Mouse (Mus musculus): ENCODE measurements around the gene Lpcat4. TPM values are rescaled to one million over a fixed set of nuclear protein-coding genes. Genes with fewer than 3 reads are reported as not detected.
"Not testable (repeated sequence)": the region's sequence is repeated elsewhere in the genome, so short reads cannot be mapped to it uniquely, and the experiment has no call there.

Gene Lpcat4
- polyA plus RNA-seq, 1 experiment: 1.3 TPM

- no peak overlapping the region for H3K27ac ChIP-seq (replicated peaks; ENCODE audit: low read depth, low read length)
These were observed 33.6 kb downstream of the Lpcat4 start for GRCm38 (mm10) chr2:112272909-112273308.

GRCm38 (mm10) chr2:112273474-112273873, 34.2 kb downstream of the Lpcat4 start:
- Histone ChIP-seq H3K27ac (replicated peaks; ENCODE audit: low read depth, low read length) (no peak overlapping the region), H3K4me1 (ENCODE audit: control insufficient read depth, insufficient read depth, insufficient read length, low read length) (peaks cover 9% of the 10 kb centered on the region), H3K4me3 (ENCODE audit: insufficient read depth, low read depth, low read length) (no peak overlapping the region)

More at GRCm38 (mm10) chr2:112272909-112273308, 33.6 kb downstream of the Lpcat4 start:
- H3K4me1 ChIP-seq (ENCODE audit: control insufficient read depth, insufficient read depth, insufficient read length, low read length): peaks cover 9% of the 10 kb centered on the region
- no peak overlapping the region for H3K4me3 ChIP-seq (ENCODE audit: insufficient read depth, low read depth, low read length)

GRCm38 (mm10) chr2:112276870-112277269, 37.6 kb downstream of the Lpcat4 start:
- Histone ChIP-seq H3K4me1 (ENCODE audit: control insufficient read depth, insufficient read depth, insufficient read length, low read length) (peaks cover 2% of the 10 kb centered on the region; the same call in 1 of the 2 replicates), H3K4me3 (ENCODE audit: insufficient read depth, low read depth, low read length) (no peak overlapping the region), H3K27ac (replicated peaks; ENCODE audit: low read depth, low read length) (no peak overlapping the region)

- Histone ChIP-seq H3K4me1 (ENCODE audit: control insufficient read depth, insufficient read depth, insufficient read length, low read length) (peaks cover 3% of the 10 kb centered on the region), H3K4me3 (ENCODE audit: insufficient read depth, low read depth, low read length) (no peak overlapping the region), H3K27ac (replicated peaks; ENCODE audit: low read depth, low read length) (no peak overlapping the region)
These were observed 43.6 kb downstream of the Lpcat4 start for GRCm38 (mm10) chr2:112282846-112283245.

- H3K4me3 ChIP-seq (ENCODE audit: insufficient read depth, low read depth, low read length): peak overlapping the region; percentile 66
- 0 out of 2 replicates have a peak overlapping the region, but pooled peaks have one; percentile 18 for H3K27ac ChIP-seq (replicated peaks; ENCODE audit: low read depth, low read length)
- peaks cover 3% of the 10 kb centered on the region for H3K4me1 ChIP-seq (ENCODE audit: control insufficient read depth, insufficient read depth, insufficient read length, low read length)
These were observed 45.2 kb downstream of the Lpcat4 start for GRCm38 (mm10) chr2:112284363-112285030.

GRCm38 (mm10) chr2:112285031-112285390, 45.7 kb downstream of the Lpcat4 start:
- H3K27ac ChIP-seq (replicated peaks; ENCODE audit: low read depth, low read length): no peak overlapping the region
- H3K4me1 ChIP-seq (ENCODE audit: control insufficient read depth, insufficient read depth, insufficient read length, low read length): peaks cover 3% of the 10 kb centered on the region
- H3K4me3 ChIP-seq (ENCODE audit: insufficient read depth, low read depth, low read length): peak overlapping the region; percentile 66; the same call in 1 of the 2 replicates

GRCm38 (mm10) chr2:112286062-112286461, 46.8 kb downstream of the Lpcat4 start:
- not testable (repeated sequence) for H3K4me3 ChIP-seq (ENCODE audit: insufficient read depth, low read depth, low read length)

GRCm38 (mm10) chr2:112287059-112287458, 47.8 kb downstream of the Lpcat4 start:
- Histone ChIP-seq H3K4me1 (ENCODE audit: control insufficient read depth, insufficient read depth, insufficient read length, low read length) (peaks cover 3% of the 10 kb centered on the region), H3K4me3 (ENCODE audit: insufficient read depth, low read depth, low read length) (no peak overlapping the region), H3K27ac (replicated peaks; ENCODE audit: low read depth, low read length) (no peak overlapping the region)

More at GRCm38 (mm10) chr2:112286062-112286461, 46.8 kb downstream of the Lpcat4 start:
- H3K4me1 ChIP-seq (ENCODE audit: control insufficient read depth, insufficient read depth, insufficient read length, low read length); H3K27ac ChIP-seq (replicated peaks; ENCODE audit: low read depth, low read length): not testable (repeated sequence)

GRCm38 (mm10) chr2:112289507-112289906, 50.2 kb downstream of the Lpcat4 start:
- Histone ChIP-seq H3K27ac (replicated peaks; ENCODE audit: low read depth, low read length) (no peak overlapping the region), H3K4me1 (ENCODE audit: control insufficient read depth, insufficient read depth, insufficient read length, low read length) (no peaks in the 10 kb centered on the region; the same call in 1 of the 2 replicates), H3K4me3 (ENCODE audit: insufficient read depth, low read depth, low read length) (no peak overlapping the region)

GRCm38 (mm10) chr2:112292823-112293222, 53.6 kb downstream of the Lpcat4 start:
- Histone ChIP-seq H3K27ac (replicated peaks; ENCODE audit: low read depth, low read length) (no peak overlapping the region), H3K4me3 (ENCODE audit: insufficient read depth, low read depth, low read length) (no peak overlapping the region), H3K4me1 (ENCODE audit: control insufficient read depth, insufficient read depth, insufficient read length, low read length) (peaks cover 2% of the 10 kb centered on the region)

GRCm38 (mm10) chr2:112296211-112296610, 56.9 kb downstream of the Lpcat4 start:
- Histone ChIP-seq H3K27ac (replicated peaks; ENCODE audit: low read depth, low read length) (no peak overlapping the region), H3K4me1 (ENCODE audit: control insufficient read depth, insufficient read depth, insufficient read length, low read length) (peaks cover 2% of the 10 kb centered on the region; the same call in 1 of the 2 replicates)

More at GRCm38 (mm10) chr2:112296211-112296610, 56.9 kb downstream of the Lpcat4 start:
- no peak overlapping the region for H3K4me3 ChIP-seq (ENCODE audit: insufficient read depth, low read depth, low read length)

Other genes starting within 250 kb of the Lpcat4 start
- not detected in 2 replicates for gene Olfr1309, start 249.2 kb upstream of the Lpcat4 start, polyA plus RNA-seq (2012; ENCODE audit: insufficient read depth, insufficient read length, missing spikeins)
- gene Olfr1310, start 226.8 kb upstream of the Lpcat4 start, polyA plus RNA-seq (2012; ENCODE audit: insufficient read depth, insufficient read length, missing spikeins): not detected in 2 replicates
- gene Olfr1311, start 215.1 kb upstream of the Lpcat4 start, polyA plus RNA-seq (2012; ENCODE audit: insufficient read depth, insufficient read length, missing spikeins): not detected in 2 replicates
- not detected in 2 replicates for gene Olfr1312, start 189.2 kb upstream of the Lpcat4 start, polyA plus RNA-seq (2012; ENCODE audit: insufficient read depth, insufficient read length, missing spikeins)
- not detected in 2 replicates for gene Olfr1313, start 161.6 kb upstream of the Lpcat4 start, polyA plus RNA-seq (2012; ENCODE audit: insufficient read depth, insufficient read length, missing spikeins)
- gene Olfr1314, start 142.7 kb upstream of the Lpcat4 start, polyA plus RNA-seq (2012; ENCODE audit: insufficient read depth, insufficient read length, missing spikeins): not detected in 2 replicates
- not detected in 2 replicates for gene Olfr1315-ps1, start 124.0 kb upstream of the Lpcat4 start, polyA plus RNA-seq (2012; ENCODE audit: insufficient read depth, insufficient read length, missing spikeins)
- not detected in 2 replicates for gene Olfr1316, start 104.5 kb upstream of the Lpcat4 start, polyA plus RNA-seq (2012; ENCODE audit: insufficient read depth, insufficient read length, missing spikeins)
- gene Olfr1317, start 99.1 kb upstream of the Lpcat4 start, polyA plus RNA-seq (2012; ENCODE audit: insufficient read depth, insufficient read length, missing spikeins): not detected in 2 replicates
- not detected in 2 replicates for gene Olfr1318, start 85.3 kb upstream of the Lpcat4 start, polyA plus RNA-seq (2012; ENCODE audit: insufficient read depth, insufficient read length, missing spikeins)
- gene Nutm1, start 19.8 kb downstream of the Lpcat4 start, polyA plus RNA-seq (2012; ENCODE audit: insufficient read depth, insufficient read length, missing spikeins): not detected in 2 replicates
- gene Nop10, start 22.5 kb downstream of the Lpcat4 start, polyA plus RNA-seq (2012; ENCODE audit: insufficient read depth, insufficient read length, missing spikeins): 166 and 235 TPM in 2 replicates
- gene Slc12a6, start 26.4 kb downstream of the Lpcat4 start, polyA plus RNA-seq (2012; ENCODE audit: insufficient read depth, insufficient read length, missing spikeins): 10.4 and 10.8 TPM in 2 replicates
- gene Gm21985, start 26.8 kb downstream of the Lpcat4 start, polyA plus RNA-seq (2012; ENCODE audit: insufficient read depth, insufficient read length, missing spikeins): not detected in 2 replicates
- 122 and 128 TPM in 2 replicates for gene Emc4, start 128.6 kb downstream of the Lpcat4 start, polyA plus RNA-seq (2012; ENCODE audit: insufficient read depth, insufficient read length, missing spikeins)
- gene Katnbl1, start 139.7 kb downstream of the Lpcat4 start, polyA plus RNA-seq (2012; ENCODE audit: insufficient read depth, insufficient read length, missing spikeins): 6.1 and 8.6 TPM in 2 replicates
- 29.3 TPM in 2 replicates for gene Emc7, start 215.5 kb downstream of the Lpcat4 start, polyA plus RNA-seq (2012; ENCODE audit: insufficient read depth, insufficient read length, missing spikeins)
- not detected in 2 replicates for gene Chrm5, start 241.3 kb downstream of the Lpcat4 start, polyA plus RNA-seq (2012; ENCODE audit: insufficient read depth, insufficient read length, missing spikeins)

Data from brown adipose tissue, adult 24 weeks (tissue).